Mouse (Mus musculus) MEL (cell line): ENCODE measurements around the gene Plbd2. TPM values are rescaled to one million over a fixed set of nuclear protein-coding genes. Genes with fewer than 3 reads are reported as not detected.
A peak's percentile ranks its signal among the peaks of the same experiment; 100 is the strongest.

Experiments
- DNase-seq: peaks from one replicate; pipeline ENCODE4 v3.0.0; 2011; ENCODE audit warnings: low read depth, low spot score
- H3K27ac ChIP-seq: 2 replicates; pipeline ENCODE4 v1.5.1; 2012; ENCODE audit warnings: low read depth, mild to moderate bottlenecking, control low read depth, low read length, moderate library complexity; ENCODE audit not compliant: control insufficient read depth
- H3K27me3 ChIP-seq, 2 experiments: fragments of 150-350 bp in 1 of 2; sonication (generic) in 1 of 2; 2 replicates each; pipeline ENCODE4 v1.6.1; 2012; ENCODE audit warnings: low read length in 2 of 2, mild to moderate bottlenecking in 2 of 2, improper control_type of control experiment in 1 of 2, moderate library complexity in 1 of 2; ENCODE audit not compliant: insufficient read depth in 2 of 2, control insufficient read depth in 1 of 2
- H3K36me3 ChIP-seq, 2 experiments: 2 replicates each; pipeline ENCODE4 v1.6.1; 2012 to 2014; ENCODE audit warnings: low read length in 2 of 2, improper control_type of control experiment in 1 of 2, inconsistent platforms in 1 of 2, mild to moderate bottlenecking in 1 of 2; ENCODE audit not compliant: insufficient read depth in 2 of 2, control insufficient read depth in 1 of 2
- H3K4me1 ChIP-seq, 2 experiments: fragments of 150-350 bp in 1 of 2; sonication (generic) in 1 of 2; 2 replicates each; pipeline ENCODE4 v1.6.1; 2012; ENCODE audit warnings: low read length in 2 of 2, improper control_type of control experiment in 1 of 2, mild to moderate bottlenecking in 1 of 2; ENCODE audit not compliant: insufficient read depth in 2 of 2, control insufficient read depth in 1 of 2
- H3K4me3 ChIP-seq, 2 experiments: fragments of 150-350 bp in 1 of 2; sonication (generic) in 1 of 2; 2 replicates each; pipeline ENCODE4 v1.5.1; 2012; ENCODE audit warnings: low read depth in 2 of 2, low read length in 2 of 2, mild to moderate bottlenecking in 2 of 2, moderate library complexity in 2 of 2, control low read depth in 1 of 2, improper control_type of control experiment in 1 of 2; ENCODE audit not compliant: control insufficient read depth in 1 of 2, insufficient read depth in 1 of 2
- H3K79me2 ChIP-seq: 2 replicates; pipeline ENCODE4 v1.6.1; 2012; ENCODE audit warnings: mild to moderate bottlenecking, low read length, moderate library complexity; ENCODE audit not compliant: control insufficient read depth, poor library complexity, insufficient read depth
- H3K9ac ChIP-seq: 2 replicates; pipeline ENCODE4 v1.6.1; 2012; ENCODE audit warnings: low read depth, mild to moderate bottlenecking, control low read depth, low read length, moderate library complexity; ENCODE audit not compliant: control insufficient read depth, poor library complexity, severe bottlenecking
- H3K9me3 ChIP-seq: fragments of 150-350 bp; sonication (generic); replicated peaks from 2 replicates; pipeline ENCODE4 v1.6.1; 2012; ENCODE audit warnings: mild to moderate bottlenecking, low read length, improper control_type of control experiment, moderate library complexity; ENCODE audit not compliant: insufficient read depth
- CTCF ChIP-seq, 3 experiments: IDR thresholded peaks in 2 of 3; conservative IDR thresholded peaks in 1 of 3; 2 replicates each; pipeline ENCODE4 v1.5.1; 2011 to 2012; ENCODE audit warnings: low read length in 3 of 3, low read depth in 2 of 3, mild to moderate bottlenecking in 2 of 3, improper control_type of control experiment in 1 of 3, inconsistent platforms in 1 of 3, mixed read lengths in 1 of 3, moderate library complexity in 1 of 3; ENCODE audit not compliant: control insufficient read depth in 1 of 3, insufficient read depth in 1 of 3, poor library complexity in 1 of 3, severe bottlenecking in 1 of 3
- ELF1 ChIP-seq: IDR thresholded peaks from 2 replicates; pipeline ENCODE4 v1.6.1; 2014; ENCODE audit warnings: low read depth, mild to moderate bottlenecking, inconsistent platforms, low read length, improper control_type of control experiment, moderate library complexity
- ETS1 ChIP-seq: IDR thresholded peaks from 2 replicates; pipeline ENCODE4 v1.6.1; 2012; ENCODE audit warnings: low read depth, mild to moderate bottlenecking, inconsistent platforms, low read length, improper control_type of control experiment, moderate library complexity
- GABPA ChIP-seq: IDR thresholded peaks from 2 replicates; pipeline ENCODE4 v1.6.1; 2012; ENCODE audit warnings: low read depth, mild to moderate bottlenecking, inconsistent platforms, low read length, improper control_type of control experiment, moderate library complexity
- HCFC1 ChIP-seq: IDR thresholded peaks from 2 replicates; pipeline ENCODE4 v1.6.1; 2012; ENCODE audit warnings: low read depth, mild to moderate bottlenecking, inconsistent platforms, low read length, improper control_type of control experiment, moderate library complexity
- KAT2A ChIP-seq: conservative IDR thresholded peaks from 2 replicates; pipeline ENCODE4 v1.6.1; 2012; ENCODE audit warnings: low read depth, low read length, improper control_type of control experiment, inconsistent platforms
- MAFK ChIP-seq: IDR thresholded peaks from 2 replicates; pipeline ENCODE4 v1.6.1; 2011; ENCODE audit warnings: low read depth, mild to moderate bottlenecking, low read length, improper control_type of control experiment, borderline replicate concordance
- MAX ChIP-seq: IDR thresholded peaks from 2 replicates; pipeline ENCODE4 v1.6.1; 2011; ENCODE audit warnings: low read length, improper control_type of control experiment
- MXI1 ChIP-seq: IDR thresholded peaks from 2 replicates; pipeline ENCODE4 v1.6.1; 2011; ENCODE audit warnings: mild to moderate bottlenecking, low read depth, low read length, improper control_type of control experiment
- MYC ChIP-seq: IDR thresholded peaks from 2 replicates; pipeline ENCODE4 v1.6.1; 2011; ENCODE audit warnings: low read depth, mild to moderate bottlenecking, low read length, improper control_type of control experiment, moderate library complexity
- NRF1 ChIP-seq: IDR thresholded peaks from 2 replicates; pipeline ENCODE4 v1.6.1; 2014; ENCODE audit warnings: low read depth, mild to moderate bottlenecking, inconsistent platforms, low read length, improper control_type of control experiment, moderate library complexity; ENCODE audit not compliant: poor library complexity, insufficient read depth, severe bottlenecking
- POLR2A ChIP-seq, 2 experiments: IDR thresholded peaks; 2 replicates each; pipeline ENCODE4 v1.6.1; 2011 to 2012; ENCODE audit warnings: low read length in 2 of 2, mild to moderate bottlenecking in 2 of 2, control low read depth in 1 of 2, improper control_type of control experiment in 1 of 2, low read depth in 1 of 2, moderate library complexity in 1 of 2; ENCODE audit not compliant: control insufficient read depth in 1 of 2, insufficient read depth in 1 of 2, poor library complexity in 1 of 2
- RAD21 ChIP-seq: IDR thresholded peaks from 2 replicates; pipeline ENCODE4 v1.6.1; 2011; ENCODE audit warnings: mild to moderate bottlenecking, low read depth, low read length, improper control_type of control experiment
- RCOR1 ChIP-seq: IDR thresholded peaks from 2 replicates; pipeline ENCODE4 v1.6.1; 2012; ENCODE audit warnings: low read depth, mild to moderate bottlenecking, inconsistent platforms, low read length, improper control_type of control experiment
- SIN3A ChIP-seq: IDR thresholded peaks from 2 replicates; pipeline ENCODE4 v1.6.1; 2012; ENCODE audit warnings: low read length, improper control_type of control experiment, inconsistent platforms
- SMC3 ChIP-seq: IDR thresholded peaks from 2 replicates; pipeline ENCODE4 v1.6.1; 2011; ENCODE audit warnings: low read depth, low read length, improper control_type of control experiment
- TAL1 ChIP-seq: IDR thresholded peaks from 2 replicates; pipeline ENCODE4 v1.6.1; 2012; ENCODE audit warnings: mild to moderate bottlenecking, inconsistent platforms, low read length, moderate library complexity, mixed read lengths
- TBP ChIP-seq: IDR thresholded peaks from 2 replicates; pipeline ENCODE4 v1.8.0; 2011; ENCODE audit warnings: low read depth, low read length, improper control_type of control experiment
- UBTF ChIP-seq: IDR thresholded peaks from 2 replicates; pipeline ENCODE4 v1.6.1; 2012; ENCODE audit warnings: low read depth, mild to moderate bottlenecking, inconsistent platforms, low read length, improper control_type of control experiment, moderate library complexity, borderline replicate concordance; ENCODE audit not compliant: insufficient read depth
- USF2 ChIP-seq, 2 experiments: IDR thresholded peaks; 2 replicates each; pipeline ENCODE4 v1.6.1; 2011 to 2012; ENCODE audit warnings: improper control_type of control experiment in 2 of 2, low read length in 2 of 2, borderline replicate concordance in 1 of 2, inconsistent platforms in 1 of 2, low read depth in 1 of 2, mild to moderate bottlenecking in 1 of 2; ENCODE audit not compliant: insufficient read depth in 1 of 2
- ZC3H11A ChIP-seq: IDR thresholded peaks from 2 replicates; pipeline ENCODE4 v1.6.1; 2012; ENCODE audit warnings: low read depth, mild to moderate bottlenecking, inconsistent platforms, low read length, improper control_type of control experiment
- ZKSCAN1 ChIP-seq: IDR thresholded peaks from 2 replicates; pipeline ENCODE4 v1.6.1; 2012; ENCODE audit warnings: low read depth, mild to moderate bottlenecking, inconsistent platforms, low read length, improper control_type of control experiment, moderate library complexity
- ZMIZ1 ChIP-seq: IDR thresholded peaks from 2 replicates; pipeline ENCODE4 v1.6.1; 2012; ENCODE audit warnings: low read depth, mild to moderate bottlenecking, inconsistent platforms, low read length, improper control_type of control experiment, moderate library complexity
- ZNF384 ChIP-seq: IDR thresholded peaks from 2 replicates; pipeline ENCODE4 v1.6.1; 2012; ENCODE audit warnings: low read depth, mild to moderate bottlenecking, inconsistent platforms, low read length, improper control_type of control experiment
- polyA plus RNA-seq, 2 experiments: library from polyadenylated mRNA; stranded (reverse) in 1 of 2; unstranded in 1 of 2; fragments of >175 nt in 1 of 2; fragments of >200 nt in 1 of 2; gene quantifications; 2 replicates each; pipeline versions ENCODE4 v1.2.1 to v1.2.4; 2012; ENCODE audit warnings: low replicate concordance in 2 of 2, low read depth in 1 of 2; ENCODE audit not compliant: insufficient read length in 2 of 2, insufficient read depth in 1 of 2, missing spikeins in 1 of 2
- total RNA-seq: library from RNA; depleted of rRNA; stranded (reverse); fragments of 300-350 nt; gene quantifications from 2 replicates; pipeline ENCODE4 v1.2.3, GENCODE M21; 2012

Plbd2 gene
- total and polyA plus RNA-seq, 3 experiments, result 10.1 to 30.5 TPM; not detected in 1

DNA sequence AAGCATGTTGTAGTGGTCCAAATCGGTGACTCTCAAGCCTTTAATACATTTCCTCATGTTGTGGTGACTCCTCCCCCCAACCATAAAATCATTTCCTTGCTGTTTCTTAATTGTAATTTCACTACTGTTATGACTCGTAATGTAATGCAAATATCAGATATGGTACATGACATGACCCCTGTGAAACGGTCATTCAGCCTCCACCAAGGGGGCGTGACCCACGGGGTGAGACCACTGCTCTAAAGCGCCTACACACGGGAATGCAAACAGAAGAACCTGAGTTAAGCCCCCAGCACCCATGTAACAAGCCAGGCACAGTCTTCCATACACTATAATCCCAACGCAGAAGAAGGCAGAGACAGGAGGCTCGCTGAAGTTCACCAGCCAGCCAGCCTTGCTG lies 2.4 kb upstream of the Plbd2 start:
- peaks cover 0 to 10% of the 10 kb centered on the region in 2 experiments for H3K4me1 ChIP-seq
- H3K9me3 ChIP-seq, result no peaks in the 10 kb centered on the region
- peaks cover 0 to 4% of the 10 kb centered on the region in 2 experiments; a peak in 1 of 4 replicates for H3K36me3 ChIP-seq
- 0 out of 2 replicates have a peak, but pooled peaks have one; percentile 5 for TF ChIP-seq TBP
- TF ChIP-seq ZMIZ1, result no peak
- TF ChIP-seq, all 39 proteins: peak for 1
- peak overlapping the region; percentile 60 to 75 for H3K4me3 ChIP-seq
- H3K79me2 ChIP-seq, result peaks cover 13% of the 10 kb centered on the region
- no peak overlapping the region for H3K27ac ChIP-seq
- no peak for DNase-seq
- H3K27me3 ChIP-seq, result no peaks in the 10 kb centered on the region
- peak overlapping the region; percentile 63 for H3K9ac ChIP-seq

DNA sequence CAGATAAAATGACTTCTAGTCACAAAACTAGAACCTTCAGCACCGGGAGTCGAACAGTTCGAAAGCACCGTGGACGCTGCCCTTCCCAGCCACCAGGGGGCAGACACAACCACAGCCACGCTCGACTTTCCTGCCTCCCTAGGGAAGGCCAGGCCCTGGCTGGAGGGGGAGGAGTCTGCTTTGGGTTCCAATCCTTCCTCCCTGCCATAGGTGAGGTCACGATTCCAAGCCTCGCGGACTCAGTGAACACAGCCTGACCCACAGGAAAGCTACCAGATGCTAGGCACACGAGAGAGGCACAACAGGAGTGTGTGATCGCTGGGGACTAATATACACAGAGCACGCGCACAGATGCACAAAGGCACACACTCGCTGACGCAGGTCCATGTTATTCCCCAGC lies 1.9 kb upstream of the Plbd2 start:
- Histone ChIP-seq H3K9me3 (no peaks in the 10 kb centered on the region), H3K79me2 (peaks cover 13% of the 10 kb centered on the region), H3K9ac (peak overlapping the region; percentile 63), H3K27ac (no peak overlapping the region), H3K36me3 (peaks cover 0 to 4% of the 10 kb centered on the region in 2 experiments; a peak in 1 of 4 replicates), H3K4me1 (peaks cover 0 to 10% of the 10 kb centered on the region in 2 experiments), H3K27me3 (no peaks in the 10 kb centered on the region), H3K4me3 (peak overlapping the region; percentile 61 to 75)
- TF ChIP-seq TBP (0 out of 2 replicates have a peak, but pooled peaks have one; percentile 13), MAX (peak; percentile 36; the same call in 1 of the 2 replicates), ZKSCAN1 (no peak), MYC (peak; percentile 45; the same call in 1 of the 2 replicates), HCFC1 (peak; percentile 46; the same call in 1 of the 2 replicates), KAT2A (no peak), UBTF (no peak), ETS1 (no peak), POLR2A (IDR thresholded peaks at IDR 0.05; ENCODE audit: control insufficient read depth in 1 of 2, insufficient read depth in 1 of 2, low read depth in 1 of 2, low read length in 2 of 2, poor library complexity in 1 of 2) (peak in 1 of 2 experiments; percentile 54; a peak in 2 of 4 replicates), MAFK (no peak), USF2 (IDR thresholded peaks at IDR 0.05; ENCODE audit: borderline replicate concordance in 1 of 2, insufficient read depth in 1 of 2, low read depth in 1 of 2, low read length in 2 of 2) (no peak), ZC3H11A (peak; percentile 77), ZNF384 (peak; percentile 64; the same call in 1 of the 2 replicates), NRF1 (peak; percentile 53; the same call in 1 of the 2 replicates), MXI1 (peak; percentile 66; the same call in 1 of the 2 replicates), CTCF (IDR thresholded peaks at IDR 0.05 in 2 of 3, conservative IDR thresholded peaks at IDR 0.05 in 1 of 3; ENCODE audit: control insufficient read depth in 1 of 3, insufficient read depth in 1 of 3, low read depth in 2 of 3, low read length in 3 of 3, poor library complexity in 1 of 3, severe bottlenecking in 1 of 3) (peak; percentile 89 to 98 (median 96)), SIN3A (peak; percentile 48; the same call in 1 of the 2 replicates), SMC3 (peak; percentile 95), TAL1 (no peak), RAD21 (peak; percentile 79), GABPA (no peak), RCOR1 (no peak), ELF1 (no peak)
- DNase-seq, result peak; percentile 88
